8 mouse cellular contexts compared by ENCODE assay signal in genomic region chr8:117224630-117225029, GRCm38 (mm10). TPM values are rescaled to one million over a fixed set of nuclear protein-coding genes. Genes with fewer than 3 reads are reported as not detected.
DNase-seq lines count a peak whose midpoint lies in the region; ATAC-seq lines count a peak whose summit lies in the region.

No protein-coding gene starts in this region.

- H3K9ac ChIP-seq in heart, embryonic 14.5 days (ENCODE audit: low read length), result peak overlapping the region; percentile 60
- peak overlapping the region; percentile 54 for H3K9ac ChIP-seq in liver, embryonic 13.5 days
- H3K9ac ChIP-seq in stomach, embryonic 16.5 days (ENCODE audit: low read length), result peak overlapping the region; percentile 64

- H3K27ac ChIP-seq in heart, embryonic 14.5 days (replicated peaks in 1 of 2; ENCODE audit: control insufficient read depth in 1 of 2, insufficient read depth in 1 of 2, low read depth in 2 of 2, low read length in 2 of 2), result no peak overlapping the region
- H3K27ac ChIP-seq in liver, embryonic 13.5 days, result peak overlapping the region; percentile 60
- H3K27ac ChIP-seq in stomach, embryonic 16.5 days (ENCODE audit: low read length), result no peak overlapping the region

- 10% methylated on average over 9 of the region's 9 CpGs for WGBS in heart, embryonic 14.5 days
- WGBS in liver, embryonic 13.5 days (ENCODE audit: insufficient replicate concordance), result 9% methylated on average over 9 of the region's 9 CpGs
- 12% methylated on average over 9 of the region's 9 CpGs for WGBS in stomach, embryonic 16.5 days

- peak; percentile 100 for ATAC-seq in CD4-positive, CD25-positive, alpha-beta regulatory T cell, adult 4 months
- ATAC-seq in heart, embryonic 14.5 days (ENCODE audit: insufficient number of reproducible peaks, insufficient read depth, low FRiP score, low read depth), result peak; percentile 61; the same call in 1 of the 2 replicates
- peak; percentile 90 for ATAC-seq in liver, embryonic 13.5 days (ENCODE audit: low read depth)
- peak; percentile 93 for ATAC-seq in stomach, embryonic 16.5 days (ENCODE audit: insufficient read depth, low FRiP score)

- H3K27me3 ChIP-seq in heart, embryonic 14.5 days (ENCODE audit: control insufficient read depth, insufficient read depth, low read length), result no peaks in the 10 kb centered on the region
- no peaks in the 10 kb centered on the region for H3K27me3 ChIP-seq in liver, embryonic 13.5 days
- no peaks in the 10 kb centered on the region for H3K27me3 ChIP-seq in stomach, embryonic 16.5 days (ENCODE audit: control insufficient read depth, insufficient read depth, low read length)

- no peaks in the 10 kb centered on the region for H3K36me3 ChIP-seq in heart, embryonic 14.5 days (ENCODE audit: control insufficient read depth, insufficient read depth, low read length)
- no peaks in the 10 kb centered on the region for H3K36me3 ChIP-seq in liver, embryonic 13.5 days
- no peaks in the 10 kb centered on the region for H3K36me3 ChIP-seq in stomach, embryonic 16.5 days (ENCODE audit: control insufficient read depth, insufficient read depth, low read length)

- H3K4me3 ChIP-seq in heart, embryonic 14.5 days (ENCODE audit: control insufficient read depth in 1 of 2, insufficient read depth in 1 of 2, low read depth in 1 of 2, low read length in 2 of 2), result peak overlapping the region; percentile 43 to 52
- H3K4me3 ChIP-seq in liver, embryonic 13.5 days (replicated peaks), result peak overlapping the region; percentile 45
- H3K4me3 ChIP-seq in stomach, embryonic 16.5 days (replicated peaks; ENCODE audit: low read length), result peak overlapping the region; percentile 36

- no peaks in the 10 kb centered on the region for H3K9me3 ChIP-seq in heart, embryonic 14.5 days (ENCODE audit: control insufficient read depth, low read length)
- no peaks in the 10 kb centered on the region for H3K9me3 ChIP-seq in liver, embryonic 13.5 days (replicated peaks)
- no peaks in the 10 kb centered on the region for H3K9me3 ChIP-seq in stomach, embryonic 16.5 days (replicated peaks; ENCODE audit: control insufficient read depth, low read length)

- H3K4me2 ChIP-seq in heart, embryonic 14.5 days (ENCODE audit: low read length), result peak overlapping the region; percentile 66
- H3K4me2 ChIP-seq in liver, embryonic 13.5 days, result peak overlapping the region; percentile 54
- peak overlapping the region; percentile 51 for H3K4me2 ChIP-seq in stomach, embryonic 16.5 days (ENCODE audit: low read depth, low read length)

- 0 out of 4 replicates have a peak, but pooled peaks cover 0 to 3% of the 10 kb centered on the region in 2 experiments for H3K4me1 ChIP-seq in heart, embryonic 14.5 days (ENCODE audit: control insufficient read depth in 2 of 2, insufficient read depth in 2 of 2, low read length in 2 of 2)
- peaks cover 10% of the 10 kb centered on the region for H3K4me1 ChIP-seq in liver, embryonic 13.5 days (replicated peaks)
- no peaks in the 10 kb centered on the region for H3K4me1 ChIP-seq in stomach, embryonic 16.5 days (ENCODE audit: control insufficient read depth, insufficient read depth, low read length)

- peak; percentile 80 for DNase-seq in c-Kit-negative CD71-positive TER-119-positive erythroid progenitor cells, embryonic 14.5 days (ENCODE audit: low read depth, low spot score)
- peak; percentile 51 for DNase-seq in fibroblast of lung, adult 2 months (ENCODE audit: low read depth)
- DNase-seq in kidney, postnatal 14 days, result peak; percentile 89
- peak; percentile 78 for DNase-seq in liver, embryonic 13.5 days
- peak; percentile 90 for DNase-seq in neural tube, embryonic 10.5 days (ENCODE audit: extremely low spot score, low spot score)

RNA-seq across cellular contexts. Expression of gene Cmip, which starts 32.2 kb away (rescaled TPM):
- polyA plus RNA-seq in CD4-positive, CD25-positive, alpha-beta regulatory T cell, adult 4 months (2017; shearing (Covaris generic)), result 10 to 100 TPM; 28.6 to 31.0 TPM
- 13.0 and 13.3 TPM in 2 replicates for polyA plus RNA-seq in heart, embryonic 14.5 days (2014; fragmentation: Nextera tagmentation; extraction: Ambion mirVana)
- polyA plus RNA-seq in liver, embryonic 13.5 days (2015; fragmentation: Nextera tagmentation; extraction: Ambion mirVana), result 5.8 and 6.7 TPM in 2 replicates
- polyA plus RNA-seq in stomach, embryonic 16.5 days (2015; fragmentation: Nextera tagmentation; extraction: Ambion mirVana), result 13.7 and 14.2 TPM in 2 replicates
